Mouse (Mus musculus) thymus, postnatal 10 days (tissue): Measurements from ENCODE around the gene Phldb1.
A peak's percentile ranks its signal among the peaks of the same experiment; 100 is the strongest.

Experiments used
- DNase-seq, 2 experiments: peaks; one replicate each; pipeline ENCODE4 v3.0.0; 2021; ENCODE audit warnings: low spot score in 2 of 2

Gene Phldb1

GRCm38 (mm10) chr9:44726431-44727146, 8.4 kb downstream of the Phldb1 start:
- DNase-seq, result no peak

- DNase-seq, result no peak
Observed at GRCm38 (mm10) chr9:44724665-44725064, 10.3 kb downstream of the Phldb1 start.

GRCm38 (mm10) chr9:44724223-44724622, 10.8 kb downstream of the Phldb1 start:
- no peak for DNase-seq

- no peak for DNase-seq
Observed at GRCm38 (mm10) chr9:44723521-44724041, 11.4 kb downstream of the Phldb1 start.

GRCm38 (mm10) chr9:44723008-44723407, 12.0 kb downstream of the Phldb1 start:
- no peak for DNase-seq

- no peak for DNase-seq
Observed at GRCm38 (mm10) chr9:44722575-44722974, 12.4 kb downstream of the Phldb1 start.

- DNase-seq, result no peak
Observed at GRCm38 (mm10) chr9:44721877-44722186, 13.2 kb downstream of the Phldb1 start.

- DNase-seq, result no peak
Observed at GRCm38 (mm10) chr9:44721154-44721876, 13.7 kb downstream of the Phldb1 start.

GRCm38 (mm10) chr9:44720358-44721153, 14.4 kb downstream of the Phldb1 start:
- DNase-seq, result no peak

- no peak for DNase-seq
Observed at GRCm38 (mm10) chr9:44719632-44720357, 15.2 kb downstream of the Phldb1 start.

- DNase-seq, result no peak
Observed at GRCm38 (mm10) chr9:44718937-44719631, 15.9 kb downstream of the Phldb1 start.

- no peak for DNase-seq
Observed at GRCm38 (mm10) chr9:44717822-44718242, 17.2 kb downstream of the Phldb1 start.

- DNase-seq, result no peak
Observed at GRCm38 (mm10) chr9:44716997-44717821, 17.8 kb downstream of the Phldb1 start.

- DNase-seq, result no peak
Observed at GRCm38 (mm10) chr9:44715705-44716362, 19.2 kb downstream of the Phldb1 start.

- DNase-seq, result no peak
Observed at GRCm38 (mm10) chr9:44715109-44715508, 19.9 kb downstream of the Phldb1 start.

GRCm38 (mm10) chr9:44713574-44713973, 21.4 kb downstream of the Phldb1 start:
- DNase-seq, result no peak

GRCm38 (mm10) chr9:44713080-44713479, 21.9 kb downstream of the Phldb1 start:
- no peak for DNase-seq

GRCm38 (mm10) chr9:44711602-44712001, 23.4 kb downstream of the Phldb1 start:
- no peak for DNase-seq

GRCm38 (mm10) chr9:44710213-44710612, 24.8 kb downstream of the Phldb1 start:
- DNase-seq, result no peak

- peak in 1 of 2 experiments; percentile 42 for DNase-seq
Observed at GRCm38 (mm10) chr9:44709600-44709999, 25.4 kb downstream of the Phldb1 start.
